Mouse (Mus musculus) frontal cortex, postnatal 25 days (tissue): ENCODE measurements at regions not wholly inside any gene's neighbourhood (a gene's known extent, or its start where the extent isn't known, plus 50 kb on each side); places are given as distances from the start of the nearest gene placed in this dataset.

Experiments used
- DNase-seq, 2 experiments: peaks; one replicate each; pipeline ENCODE4 v3.0.0; 2022; ENCODE audit warnings: low spot score in 2 of 2

DNA sequence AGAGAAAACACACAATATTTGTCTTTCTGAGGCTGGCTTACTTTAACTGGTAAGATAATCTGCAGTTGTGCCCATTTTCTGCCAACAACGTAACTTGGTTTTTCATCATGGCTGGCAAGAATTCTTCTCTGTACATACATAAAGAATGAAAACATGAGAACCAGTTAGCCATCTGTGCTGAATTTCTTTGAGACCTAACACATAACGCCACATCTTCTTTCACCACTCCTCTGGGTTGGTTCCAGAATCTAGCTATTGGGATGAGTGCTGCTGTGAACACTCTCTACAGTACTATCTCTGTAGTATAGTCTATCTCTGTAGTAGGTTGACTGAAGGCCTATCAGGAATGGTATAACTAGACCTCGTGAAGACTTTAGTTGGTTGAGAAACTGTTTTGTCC lies 132.1 kb downstream of the 1700020N01Rik start:
- no peak for DNase-seq

DNA sequence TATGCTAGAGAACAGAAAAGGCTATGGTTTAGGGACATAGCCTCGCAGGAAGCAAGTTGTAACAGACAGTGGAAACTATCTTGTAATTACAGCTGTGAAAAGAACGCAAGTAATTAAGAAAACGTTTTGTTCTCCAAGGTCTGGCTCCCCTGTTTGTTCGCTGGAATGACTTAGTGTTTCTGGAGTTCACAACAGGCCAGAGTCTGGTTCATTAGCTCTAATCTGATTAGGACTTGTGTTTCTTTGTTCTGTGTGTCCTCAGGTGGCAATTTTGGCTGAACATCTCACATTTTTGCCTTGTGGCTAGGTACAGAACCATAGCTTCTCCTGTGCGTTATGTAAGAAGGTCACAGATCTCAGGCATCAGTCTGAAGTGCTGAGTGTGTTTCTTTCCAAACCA lies 141.7 kb upstream of the Sgk1 start:
- DNase-seq: no peak

DNA sequence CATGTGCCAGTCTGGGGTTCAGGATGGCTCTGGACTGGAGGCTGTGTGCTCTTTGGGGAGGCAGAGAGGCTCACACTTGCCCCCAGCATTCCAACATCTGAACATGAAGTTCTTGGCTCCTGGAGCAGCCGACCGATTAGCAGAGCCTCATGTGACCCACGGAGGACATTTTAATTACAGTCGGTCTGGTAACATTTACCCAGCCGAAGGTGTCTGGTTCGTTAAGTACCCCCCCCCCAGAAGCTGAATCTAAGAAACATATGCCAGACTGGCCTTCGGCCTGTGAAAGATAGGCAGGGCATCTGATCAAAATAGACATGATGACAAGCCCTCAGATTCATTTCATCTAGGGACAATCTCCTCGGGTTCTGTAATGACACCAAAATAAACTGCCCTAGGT lies 140.4 kb upstream of the Sgk1 start:
- DNase-seq: no peak

DNA sequence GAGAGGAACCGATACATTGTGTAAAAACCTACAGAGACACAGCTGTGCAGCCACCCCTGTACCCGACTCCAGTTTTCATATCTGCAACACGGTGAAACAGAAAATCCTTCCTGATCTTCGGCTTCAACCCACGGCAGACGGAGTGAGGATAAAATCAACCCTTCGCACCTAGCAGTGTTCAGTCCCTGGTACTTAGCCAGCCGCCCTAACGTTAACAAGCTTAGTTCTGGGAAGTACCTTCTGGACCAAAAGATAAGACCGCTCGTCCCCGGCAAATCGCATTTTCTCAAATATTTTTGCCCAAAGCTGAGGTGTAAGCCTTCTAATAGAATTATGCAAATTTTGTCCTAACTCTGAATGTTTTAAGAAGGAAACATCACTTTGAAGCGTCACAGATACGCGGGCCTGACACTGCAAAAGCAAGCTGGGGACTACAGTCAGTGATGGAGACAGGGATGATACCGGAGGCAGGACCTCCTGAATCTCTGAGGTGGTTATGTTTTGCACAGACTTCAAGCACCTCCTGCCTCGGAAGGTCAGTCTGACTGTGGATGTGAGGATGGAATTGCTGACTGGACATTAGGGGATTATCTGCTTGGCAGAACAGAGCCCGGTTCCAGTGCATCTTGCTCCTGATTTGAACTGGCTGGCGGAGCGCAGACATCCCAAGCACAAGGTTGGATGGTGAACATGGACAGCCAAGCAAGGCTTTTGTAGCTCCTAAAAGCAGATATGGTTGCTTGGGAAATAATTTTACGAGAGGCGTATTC lies 139.8 kb upstream of the Sgk1 start:
- no peak for DNase-seq

DNA sequence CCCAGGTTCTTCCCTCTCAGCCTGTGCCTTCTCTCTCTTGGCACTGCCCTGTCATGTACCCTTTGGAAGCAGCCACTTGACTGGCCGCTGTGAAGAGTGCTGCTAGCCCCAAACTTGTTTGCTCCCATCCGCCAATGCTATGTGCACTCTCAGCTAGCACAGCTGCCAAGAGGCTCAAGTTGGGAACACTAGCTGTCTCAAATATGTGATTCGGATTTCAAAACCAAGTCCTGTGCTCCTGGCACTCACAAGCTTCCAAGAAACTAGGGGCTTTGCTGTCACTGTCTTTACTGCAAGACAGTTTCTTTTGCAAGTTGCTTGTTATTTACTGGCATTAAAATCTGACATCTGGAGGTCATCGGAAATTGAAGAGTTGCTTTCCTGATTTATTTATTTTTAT lies 138.6 kb upstream of the Sgk1 start:
- DNase-seq: no peak

DNA sequence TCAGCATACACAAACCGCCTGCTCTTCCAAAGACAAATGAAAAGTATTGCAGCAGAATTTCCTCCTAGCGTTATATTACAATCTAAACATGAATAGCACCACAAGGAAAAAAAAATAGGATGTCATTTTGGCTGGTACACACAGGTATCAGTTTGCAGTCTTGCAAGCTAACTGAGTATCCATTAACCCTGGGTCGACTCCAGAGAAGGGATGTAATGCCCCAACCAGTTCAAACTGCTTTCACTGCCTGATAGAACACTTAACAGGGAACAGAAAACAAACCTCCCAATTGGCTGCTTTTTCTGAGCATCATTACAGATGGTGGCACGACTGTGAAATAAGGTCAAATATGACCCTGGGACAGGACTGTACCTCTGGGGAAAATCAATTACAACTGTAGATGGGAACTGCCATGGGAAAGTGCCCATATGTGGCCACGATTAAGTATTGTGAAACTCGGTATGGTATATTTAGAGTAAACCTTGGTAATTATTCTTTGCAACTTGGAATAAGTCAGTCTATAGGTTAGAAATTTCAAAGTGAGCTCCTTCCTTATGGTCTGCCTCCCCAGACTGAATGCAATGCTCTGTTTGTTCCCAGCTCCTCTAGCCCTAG lies 137.5 kb upstream of the Sgk1 start:
- no peak for DNase-seq

DNA sequence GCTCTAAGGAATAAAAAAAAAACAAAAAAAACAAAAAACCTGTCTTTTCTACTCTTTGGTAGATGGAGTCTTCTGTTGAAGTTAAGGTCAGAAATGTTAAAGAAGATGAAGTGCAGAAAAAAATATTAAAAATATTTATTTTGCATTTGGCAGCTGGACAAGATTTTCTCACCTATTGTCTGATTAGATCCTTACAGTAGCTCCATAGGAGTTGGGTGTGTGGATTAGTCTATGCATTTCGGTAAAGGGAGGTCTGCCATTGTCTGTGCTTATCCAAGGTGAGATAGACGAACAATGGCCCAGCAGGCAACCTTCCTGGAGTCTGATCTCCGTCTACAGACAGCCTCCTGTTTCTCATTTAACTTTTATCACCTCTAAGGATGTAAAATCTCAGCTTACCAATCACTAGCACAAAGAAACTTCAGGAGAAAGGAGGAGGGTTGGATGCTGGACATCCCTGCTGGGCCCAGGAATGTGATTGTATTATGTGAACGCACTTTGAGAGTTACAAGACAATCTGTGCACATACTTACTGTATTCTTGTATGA lies 136.0 kb upstream of the Sgk1 start:
- no peak for DNase-seq

DNA sequence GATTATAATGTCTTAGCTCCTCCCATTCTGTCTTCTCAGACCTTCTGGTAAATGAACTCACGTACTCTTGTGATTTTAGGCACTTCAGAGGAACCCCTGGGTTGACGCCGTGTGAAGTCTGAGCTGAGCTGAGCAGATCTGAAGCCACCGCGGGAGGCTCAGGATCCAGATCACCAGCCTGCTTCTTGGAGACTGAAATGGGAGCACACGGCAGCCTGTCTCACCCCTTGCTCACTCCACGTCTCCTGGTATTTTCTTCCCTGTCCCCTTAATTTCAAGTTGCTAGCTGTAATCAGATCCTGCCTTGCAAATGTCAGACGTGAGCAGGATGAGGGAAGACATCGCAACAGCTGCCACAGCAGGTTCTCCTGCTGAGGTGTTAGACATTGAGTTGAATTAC lies 135.3 kb upstream of the Sgk1 start:
- no peak for DNase-seq

DNA sequence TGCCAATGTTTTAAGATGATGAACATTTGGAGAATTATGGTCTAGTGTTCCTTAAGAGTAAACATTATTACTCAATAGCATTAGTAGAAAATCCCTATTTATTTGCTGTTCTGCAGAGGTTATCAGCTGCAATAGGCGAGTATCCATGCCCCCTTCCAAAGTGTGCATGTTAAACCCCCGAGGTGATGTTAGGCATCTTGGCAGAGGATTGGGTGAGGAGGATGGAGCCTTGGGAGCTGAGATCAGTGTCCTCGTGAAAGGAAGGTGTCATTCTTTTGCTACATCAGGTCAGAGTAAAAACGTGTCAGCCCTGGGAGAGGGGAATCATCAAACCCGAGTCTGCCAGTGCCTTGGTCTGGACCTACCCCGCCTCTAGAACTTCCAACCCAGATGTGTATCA lies 130.7 kb upstream of the Sgk1 start:
- no peak for DNase-seq

DNA sequence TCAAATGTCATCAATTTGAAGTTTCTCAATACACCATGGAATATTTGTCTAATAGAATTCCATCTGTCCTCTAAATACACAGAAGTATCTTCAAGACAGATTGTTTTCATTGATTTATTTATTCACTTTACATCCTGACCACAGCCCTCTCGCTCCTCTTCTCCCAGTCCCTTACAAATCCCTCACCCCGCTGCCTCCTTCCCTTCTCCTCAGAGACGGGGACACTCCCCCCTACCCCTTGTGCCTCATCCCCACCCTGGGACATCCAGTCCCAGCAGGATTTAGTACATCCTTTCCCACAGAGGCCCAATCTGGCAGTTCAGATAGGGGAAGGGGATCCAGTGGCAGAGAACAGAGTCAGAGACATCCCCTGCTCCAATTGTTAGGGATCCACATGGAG lies 129.6 kb upstream of the Sgk1 start:
- no peak for DNase-seq

DNA sequence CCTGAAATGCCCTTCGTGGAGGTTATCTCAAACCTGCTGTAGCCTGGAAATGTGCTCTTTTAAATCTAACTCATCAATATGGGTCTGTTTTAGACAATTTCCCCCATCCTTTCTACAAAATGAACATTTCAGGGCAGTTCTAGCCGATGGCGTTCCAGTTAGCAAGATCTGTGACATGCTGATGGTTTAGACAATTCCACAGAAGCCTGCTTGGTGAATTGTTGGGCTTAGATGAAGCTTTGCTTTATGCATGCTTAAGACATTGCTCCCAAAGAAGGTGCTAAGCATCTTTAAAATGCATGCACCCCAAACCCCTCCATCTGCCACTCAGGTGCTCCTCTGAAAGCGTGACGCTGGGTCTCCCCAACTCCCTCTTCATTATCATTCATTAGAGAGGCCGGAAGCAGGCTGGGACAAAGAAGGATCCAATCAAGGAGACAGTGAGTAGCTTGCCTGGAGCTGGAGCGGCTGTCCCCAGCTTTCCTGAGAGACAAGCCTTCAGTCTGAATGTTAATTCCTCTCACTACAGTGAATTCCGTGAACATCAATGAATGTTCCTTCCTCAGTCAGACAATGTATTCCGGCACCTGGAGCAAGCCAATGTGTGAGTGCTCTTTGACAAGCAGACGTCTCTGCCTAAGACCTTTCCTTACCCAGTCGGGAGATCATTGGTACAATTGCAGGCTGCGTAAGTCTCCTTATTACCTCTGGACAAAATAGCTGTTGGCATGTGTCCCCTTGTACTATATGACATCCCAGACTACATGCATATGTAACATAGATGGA lies 127.0 kb upstream of the Sgk1 start:
- no peak for DNase-seq

DNA sequence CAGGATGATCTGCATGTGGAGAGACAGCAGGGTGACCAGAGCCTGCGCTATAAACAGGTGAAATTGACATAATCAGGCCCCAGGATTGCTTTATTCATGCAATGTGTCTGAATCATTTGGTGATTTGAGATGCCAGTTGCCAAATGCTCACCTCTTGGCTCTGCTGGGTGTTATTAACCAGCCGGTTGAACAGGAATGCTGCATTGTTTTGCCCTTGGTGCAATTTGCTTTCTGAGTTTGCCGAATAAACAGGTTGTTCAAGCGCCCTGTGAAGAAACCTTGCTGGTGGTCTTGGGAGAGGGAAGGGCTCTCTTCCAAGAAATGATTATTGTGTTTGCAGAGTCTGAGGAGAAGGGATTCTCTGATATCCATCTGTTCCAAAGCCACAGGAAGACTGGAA lies 126.3 kb upstream of the Sgk1 start:
- no peak for DNase-seq

DNA sequence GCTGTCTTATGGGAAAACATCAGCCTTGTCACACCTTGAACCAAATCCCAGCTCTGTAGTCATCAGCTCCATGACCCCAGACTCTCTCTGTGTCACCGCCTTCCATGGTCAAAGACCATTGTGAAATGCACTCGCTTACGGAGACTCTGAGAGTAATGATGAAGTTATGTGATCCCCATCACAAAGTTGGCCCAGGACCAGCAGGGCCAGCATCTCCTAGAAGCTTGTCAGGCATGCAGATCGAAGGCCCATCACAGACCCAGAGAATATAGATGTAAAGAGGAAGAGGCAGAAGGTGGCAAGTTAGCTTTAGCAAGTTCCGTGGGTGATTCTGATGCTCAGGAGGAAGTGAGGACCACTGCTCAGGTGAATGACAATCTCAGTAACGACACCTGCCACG lies 125.2 kb upstream of the Sgk1 start:
- no peak for DNase-seq

DNA sequence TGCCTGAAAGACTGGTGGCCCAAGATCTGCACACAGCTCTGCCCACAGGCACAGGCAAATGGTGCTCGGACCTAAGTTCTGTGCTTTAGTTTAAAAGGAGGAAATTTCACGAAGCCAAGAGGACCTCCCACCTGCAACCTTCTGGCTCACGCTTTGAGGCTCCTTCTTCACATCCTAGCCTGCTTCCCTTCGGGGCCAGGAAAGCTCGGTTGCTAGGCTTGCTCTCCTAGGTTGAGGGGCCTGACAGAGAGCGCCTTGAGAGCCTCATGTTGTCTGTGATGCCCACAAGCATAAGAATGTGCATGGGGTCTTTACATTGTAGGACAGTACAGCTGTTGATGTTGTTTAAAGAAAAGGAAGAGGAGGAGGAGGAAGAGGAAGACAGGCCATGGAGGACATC lies 123.9 kb upstream of the Sgk1 start:
- DNase-seq: no peak

DNA sequence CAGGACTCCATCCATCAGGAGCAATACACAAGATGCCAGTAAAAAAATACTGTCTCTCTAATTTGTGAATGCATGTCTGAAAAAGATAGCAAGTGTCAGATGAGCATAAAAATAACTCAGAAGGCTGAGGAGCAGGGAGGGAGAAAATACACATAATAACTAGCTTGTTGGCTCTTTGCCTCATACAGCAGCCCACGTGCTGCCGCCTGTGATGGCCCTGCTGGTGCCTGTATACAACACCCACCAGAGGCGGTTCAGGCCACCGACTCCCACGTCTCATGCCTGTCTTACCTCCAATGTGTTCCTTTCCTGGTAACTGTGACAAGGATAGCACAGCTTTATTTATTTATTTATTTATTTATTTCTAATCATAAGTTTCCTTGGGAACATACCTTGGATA lies 119.5 kb upstream of the Sgk1 start:
- DNase-seq: no peak

DNA sequence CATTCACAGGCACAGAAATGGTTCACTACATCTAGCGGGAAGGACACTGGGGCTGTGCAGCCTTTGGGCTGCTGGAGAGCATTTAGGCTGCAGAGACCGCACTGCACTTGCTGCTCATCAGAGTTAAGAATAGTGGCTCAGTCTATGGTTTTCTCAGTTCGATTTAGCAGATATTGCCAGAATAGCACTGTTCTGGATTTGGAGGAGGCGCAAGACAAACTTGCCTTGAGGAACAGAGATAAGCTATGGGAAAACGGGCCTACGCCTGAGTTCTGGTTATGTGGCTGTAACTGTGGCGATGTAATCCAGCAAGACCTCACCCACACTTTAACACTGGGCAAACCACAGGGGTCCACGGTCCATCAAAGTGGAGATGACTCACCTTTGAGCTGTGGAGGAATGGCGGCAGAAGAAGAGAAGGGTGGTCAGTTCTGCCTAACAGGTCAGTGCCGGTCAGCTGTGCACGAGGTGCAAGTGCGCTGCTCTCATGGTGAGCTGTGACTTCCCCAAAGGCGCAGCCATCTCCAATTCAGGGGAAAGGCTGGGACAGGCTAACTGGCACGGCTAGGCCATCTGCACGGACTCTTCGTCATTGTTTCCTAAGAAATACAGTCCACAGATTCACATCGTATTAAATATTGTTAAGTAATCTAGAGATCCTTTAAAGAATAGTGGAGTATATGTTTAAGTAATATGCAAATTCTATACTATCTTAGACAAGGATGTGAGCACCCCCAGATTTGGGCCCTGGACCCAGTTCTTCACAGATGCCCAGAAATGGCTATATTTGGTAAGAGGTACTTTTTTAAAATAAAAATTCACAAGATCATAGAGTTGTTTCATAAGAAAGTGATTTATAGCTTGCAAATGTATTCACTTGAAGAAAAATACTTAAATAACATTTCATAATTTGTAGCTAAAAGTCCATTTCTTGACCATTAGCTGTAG lies 118.7 kb upstream of the Sgk1 start:
- no peak for DNase-seq

DNA sequence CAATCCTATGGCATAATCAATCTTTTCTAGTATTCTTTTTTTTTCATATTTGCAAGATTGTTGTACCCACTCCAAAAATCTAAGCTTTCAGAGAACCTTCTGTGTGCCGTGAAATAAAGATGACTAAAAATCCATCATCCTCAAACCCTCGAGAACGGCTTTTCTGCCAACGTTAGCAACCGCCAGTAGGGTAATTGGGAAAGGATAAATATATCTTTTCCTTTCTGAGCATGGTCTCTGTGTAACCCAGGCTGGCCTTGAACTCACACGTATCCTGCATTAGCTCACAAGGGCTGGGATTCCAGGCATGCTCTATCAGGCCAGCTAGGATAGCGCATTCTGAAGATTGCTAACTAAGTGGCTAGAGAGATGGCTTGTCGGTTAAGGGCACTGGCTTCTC lies 117.9 kb upstream of the Sgk1 start:
- DNase-seq: no peak

DNA sequence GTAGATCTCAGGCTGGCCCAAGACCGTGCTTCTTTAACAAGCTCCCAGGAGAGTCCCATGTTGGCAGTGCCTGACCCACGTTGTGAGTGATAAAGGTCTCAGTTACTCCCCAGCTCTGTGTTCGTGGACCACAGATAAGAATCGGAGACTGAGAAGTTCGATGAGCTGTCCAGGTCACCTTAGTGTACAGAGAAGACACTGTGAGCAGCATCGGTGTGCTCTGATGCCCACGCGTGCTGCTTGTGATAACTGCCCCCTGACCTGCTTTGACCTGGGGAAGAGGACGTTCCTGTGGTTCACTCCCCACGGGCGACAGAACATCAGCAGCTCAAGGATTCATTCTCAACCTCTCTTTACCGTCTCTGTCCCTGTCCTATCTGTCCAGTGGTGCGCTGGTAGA lies 117.1 kb upstream of the Sgk1 start:
- DNase-seq: no peak

DNA sequence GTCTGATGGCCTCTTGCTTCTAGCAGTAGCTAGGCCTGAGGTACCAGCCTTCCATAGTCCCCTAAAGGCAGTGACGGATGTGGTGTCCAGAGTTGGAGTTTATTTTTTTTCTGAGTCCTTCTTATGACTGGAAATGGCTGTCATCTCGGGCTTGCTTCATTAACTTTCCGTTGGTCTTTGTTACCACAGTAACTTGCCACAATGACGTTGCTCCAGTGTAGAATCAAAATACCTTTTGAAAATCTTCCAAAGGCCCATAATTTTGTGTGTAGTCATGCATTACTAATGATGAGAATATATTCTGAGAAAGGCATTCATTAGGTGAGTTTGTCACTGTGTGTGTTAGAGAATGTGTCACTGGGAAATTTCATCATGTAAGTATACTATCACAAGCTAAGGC lies 108.4 kb upstream of the Sgk1 start:
- DNase-seq: no peak

DNA sequence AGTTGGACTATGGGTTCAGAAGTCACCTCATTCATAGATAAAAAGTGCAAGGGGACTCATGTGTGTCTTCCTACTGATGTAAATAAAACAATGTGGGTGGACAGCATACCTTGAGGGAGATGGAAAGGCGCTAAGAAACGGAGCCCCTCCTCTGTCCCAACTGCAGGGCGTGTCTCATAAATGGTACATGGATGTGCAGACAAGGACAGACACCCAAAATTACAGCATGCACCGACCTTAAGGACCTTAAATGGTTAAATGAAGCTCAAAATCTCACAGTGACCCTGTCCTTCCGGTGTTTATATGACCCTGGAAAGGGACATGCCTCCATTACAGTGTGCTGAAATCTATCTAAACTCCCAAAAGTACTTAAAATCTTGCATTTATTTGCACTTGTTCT lies 106.5 kb upstream of the Sgk1 start:
- no peak for DNase-seq

DNA sequence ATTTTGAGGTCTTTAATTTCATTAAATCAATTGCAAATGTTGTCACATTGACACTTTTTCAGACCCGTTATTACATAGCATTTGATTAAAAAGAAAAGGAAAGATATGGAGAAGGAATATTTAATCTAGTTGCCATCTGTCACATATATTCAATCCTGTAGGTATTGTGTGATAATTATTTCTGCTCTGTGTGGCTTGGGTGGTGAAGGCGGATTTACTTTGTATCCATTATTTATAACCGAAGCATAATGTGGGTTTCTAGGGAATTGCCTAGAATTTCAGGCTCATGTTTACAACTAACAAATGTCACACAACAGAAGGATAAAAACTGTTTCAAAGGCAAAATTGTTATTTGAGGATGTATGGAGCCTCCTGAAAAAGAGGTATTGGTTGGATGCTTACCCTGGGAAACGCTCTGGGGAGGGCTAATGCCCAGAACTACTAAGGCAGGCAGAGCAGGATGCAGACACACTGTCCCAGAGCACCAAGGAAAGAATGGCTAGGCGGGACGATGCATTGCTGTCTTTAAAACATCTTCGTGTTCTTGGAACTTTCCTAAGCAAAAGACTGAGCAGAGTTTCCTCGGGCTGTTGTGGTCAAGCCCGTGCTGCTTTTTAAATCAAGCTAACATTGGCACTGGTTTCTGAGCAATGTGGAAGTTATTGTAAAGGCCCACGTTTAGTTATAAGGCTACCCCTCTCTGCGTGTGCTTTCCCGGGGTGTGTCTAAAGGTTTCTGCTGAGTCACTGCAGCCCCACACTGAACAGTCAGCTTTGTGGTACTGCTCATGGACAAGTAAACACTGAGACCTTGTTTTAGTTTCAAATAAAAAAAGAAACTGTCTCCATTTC lies 105.8 kb upstream of the Sgk1 start:
- DNase-seq: no peak
